Mouse (Mus musculus): Measurements from ENCODE around the gene Apol6. TPM values are rescaled to one million over a fixed set of nuclear protein-coding genes. Genes with fewer than 3 reads are reported as not detected.

The Apol6 gene
- total RNA-seq, 2 experiments from 2014 or later: 47.8 to 57.9 TPM

DNA sequence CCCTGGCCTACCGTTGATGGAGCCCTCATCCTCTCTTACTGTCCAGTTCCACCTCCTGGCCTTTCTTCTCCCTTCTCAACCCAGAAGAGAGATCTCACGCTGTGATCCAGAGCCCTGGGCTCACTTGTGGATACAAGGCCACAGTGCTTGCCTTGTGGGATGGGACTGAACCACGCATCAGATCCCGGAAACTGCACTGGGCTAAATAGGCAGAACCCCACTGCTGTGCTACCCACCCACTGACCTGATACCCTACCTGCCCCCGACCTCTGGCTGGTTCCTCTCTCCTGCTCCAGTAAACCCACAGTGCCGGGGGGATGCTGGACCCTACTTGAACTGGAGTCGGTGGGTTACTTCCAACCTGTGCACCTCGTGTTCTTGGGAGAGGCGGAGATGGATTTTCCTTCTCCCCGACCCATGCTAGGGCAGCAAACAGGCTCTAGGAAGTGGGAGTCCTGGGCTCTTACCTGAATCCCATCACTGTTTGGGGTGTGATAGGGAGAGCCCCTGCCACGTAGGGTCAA, 26.3 kb downstream of the Apol6 start:
- no peak for DNase-seq

DNA sequence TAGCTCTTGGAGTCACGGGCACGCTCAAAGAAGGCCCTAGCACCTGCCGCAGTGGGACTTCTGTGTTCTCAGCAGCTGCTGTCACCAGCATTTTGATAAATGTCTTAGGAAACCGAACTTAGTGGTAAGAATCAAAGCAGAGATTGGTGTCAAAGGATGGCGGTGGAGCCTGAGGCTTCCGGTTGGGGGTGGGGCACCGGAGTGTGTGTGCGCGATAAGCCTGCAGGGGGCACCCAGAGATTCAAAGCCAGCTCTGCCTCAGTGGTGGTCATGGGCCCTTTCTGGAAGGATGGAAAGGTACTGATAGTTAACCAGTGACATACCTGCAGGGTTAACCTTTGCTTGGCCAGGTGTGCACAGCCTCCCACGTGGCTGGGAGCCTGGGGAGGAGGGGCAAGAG, 27.0 kb downstream of the Apol6 start:
- no peak for DNase-seq

DNA sequence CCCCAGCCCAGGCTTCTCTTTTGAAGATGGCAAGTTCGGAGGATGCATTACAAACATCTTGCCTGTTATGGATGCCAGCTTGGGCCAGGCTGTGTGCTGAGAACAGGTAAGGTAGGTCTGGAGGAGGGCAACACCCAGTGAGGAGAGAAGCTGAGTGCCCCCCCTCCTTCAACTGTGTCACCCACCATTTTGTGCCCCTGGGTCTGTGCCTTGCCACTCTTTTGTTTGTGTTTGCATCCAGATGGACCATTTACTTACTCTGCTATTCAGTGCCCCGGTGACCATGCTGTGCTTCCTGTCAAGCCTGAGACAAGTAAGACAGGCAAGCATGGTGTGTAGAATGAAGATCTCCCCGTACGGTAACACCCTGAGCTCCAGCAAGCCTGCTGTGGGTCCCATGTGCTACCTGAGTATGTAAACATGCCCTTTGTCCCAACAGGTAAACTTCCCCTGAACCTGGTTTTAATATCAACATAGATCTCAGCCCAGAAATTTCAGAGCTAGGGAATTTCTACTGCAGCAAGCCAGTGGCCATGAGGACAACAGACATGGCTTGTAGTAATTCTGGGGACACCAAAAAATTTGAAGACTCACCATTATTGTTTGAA, 28.1 kb downstream of the Apol6 start:
- no peak for DNase-seq

DNA sequence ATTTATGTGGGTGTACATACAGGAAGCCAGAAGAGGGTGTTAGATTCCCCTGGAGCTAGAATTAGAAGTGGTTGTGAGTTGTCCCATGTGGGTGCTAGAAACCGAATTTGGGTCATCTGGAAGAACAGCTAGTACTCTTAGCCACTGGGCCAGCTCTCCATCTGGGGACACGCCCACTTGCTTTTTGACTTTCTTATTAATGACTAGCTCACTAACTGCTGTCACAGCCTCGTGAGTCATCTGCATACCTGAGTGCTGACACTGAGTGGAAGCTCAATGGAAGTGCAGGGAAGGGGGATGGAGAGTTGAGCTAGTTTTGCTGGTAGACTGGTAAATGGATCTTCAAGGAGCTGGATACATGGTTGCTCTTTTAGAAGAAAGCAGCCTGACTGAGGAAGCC, 32.0 kb downstream of the Apol6 start:
- DNase-seq: peak; percentile 60

DNA sequence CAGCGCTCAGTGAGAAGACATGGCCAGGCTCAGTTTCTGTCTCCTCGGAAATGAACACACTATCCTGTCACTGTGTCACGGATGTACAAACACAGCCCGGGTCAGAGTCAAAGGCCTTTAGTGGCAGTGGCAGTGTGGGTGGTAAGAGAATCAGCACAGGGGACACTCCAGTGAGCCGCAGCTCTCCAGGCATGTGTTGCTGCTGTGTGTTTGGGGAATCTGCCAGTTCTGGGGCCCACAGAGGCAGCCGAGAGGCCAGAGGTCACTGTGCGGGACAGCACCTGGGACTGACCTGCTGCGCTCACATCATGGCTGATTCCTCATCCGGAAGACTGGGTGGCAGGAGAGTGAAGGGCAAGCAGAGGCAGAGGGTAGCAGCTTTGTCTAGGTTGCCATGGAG, 33.4 kb downstream of the Apol6 start:
- DNase-seq: no peak

DNA sequence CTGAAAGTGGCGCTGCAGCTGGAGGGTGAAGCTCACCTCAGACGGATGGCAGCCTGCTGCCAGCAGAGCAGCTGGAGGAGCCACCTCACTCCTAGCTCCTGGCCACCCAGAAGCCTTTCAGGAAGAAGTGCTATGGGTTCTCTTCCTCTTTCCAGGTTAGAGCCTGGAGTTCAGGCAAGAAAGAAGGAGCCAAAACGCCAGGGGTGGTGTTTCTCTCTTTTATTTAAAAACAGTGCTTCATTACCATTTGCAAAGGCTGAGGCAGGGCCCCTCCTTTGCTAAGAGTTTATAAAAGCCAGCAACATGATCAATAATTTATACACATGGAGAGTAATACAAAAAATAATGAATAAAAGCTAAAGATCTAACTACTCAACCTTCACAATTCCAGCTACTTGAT, 34.3 kb downstream of the Apol6 start:
- no peak for DNase-seq

DNA sequence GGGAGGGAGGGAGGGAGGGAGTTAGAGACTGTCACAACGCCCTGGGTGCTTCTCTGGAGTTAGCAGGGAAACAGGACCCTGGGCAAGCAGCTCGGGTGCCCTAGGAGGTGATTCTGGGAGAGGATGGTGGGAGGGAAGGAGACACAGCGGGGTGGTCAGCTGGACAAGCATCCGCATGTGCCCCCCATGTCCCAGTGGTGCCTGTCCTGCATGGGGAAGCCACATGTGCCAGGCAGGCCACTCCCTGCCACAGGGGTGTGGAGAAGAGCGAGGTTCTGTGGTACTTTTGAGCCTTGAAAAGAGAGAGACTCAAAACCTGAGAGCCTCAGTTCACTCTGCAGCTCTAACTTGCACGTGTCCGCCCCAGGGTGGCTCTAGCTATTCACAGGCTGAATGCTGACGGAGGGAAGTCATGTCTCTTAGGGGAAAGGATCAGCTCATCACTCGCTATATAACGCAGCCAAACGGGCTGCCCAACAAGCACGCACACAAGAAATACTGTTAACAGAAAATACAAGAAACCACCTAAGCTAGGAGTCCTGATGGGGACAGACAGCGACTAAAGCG, 34.8 kb downstream of the Apol6 start:
- DNase-seq: no peak

DNA sequence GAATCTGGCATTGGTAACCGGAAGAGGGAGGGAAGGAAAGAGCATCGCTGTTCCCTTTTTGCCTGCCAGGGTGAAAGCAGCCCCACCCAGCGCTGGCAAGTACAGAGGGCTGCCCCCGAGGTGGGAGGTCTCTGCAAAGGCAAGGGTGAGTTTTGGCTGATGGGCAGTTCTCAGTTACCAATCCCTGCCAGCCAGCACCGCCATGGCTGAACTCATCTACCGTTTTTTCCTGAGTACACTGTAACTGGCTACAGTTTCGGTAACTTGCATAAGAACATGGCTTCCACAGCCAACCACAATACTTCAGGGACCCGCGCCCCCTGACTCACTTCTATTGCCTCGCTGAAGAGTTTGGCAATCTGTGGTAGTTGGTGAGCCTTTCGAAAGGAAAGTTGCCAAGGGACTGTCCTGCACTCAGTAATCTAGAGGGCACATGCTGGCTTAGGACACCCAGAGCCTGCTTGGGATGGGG, 35.4 kb downstream of the Apol6 start:
- peak; percentile 70 for DNase-seq

DNA sequence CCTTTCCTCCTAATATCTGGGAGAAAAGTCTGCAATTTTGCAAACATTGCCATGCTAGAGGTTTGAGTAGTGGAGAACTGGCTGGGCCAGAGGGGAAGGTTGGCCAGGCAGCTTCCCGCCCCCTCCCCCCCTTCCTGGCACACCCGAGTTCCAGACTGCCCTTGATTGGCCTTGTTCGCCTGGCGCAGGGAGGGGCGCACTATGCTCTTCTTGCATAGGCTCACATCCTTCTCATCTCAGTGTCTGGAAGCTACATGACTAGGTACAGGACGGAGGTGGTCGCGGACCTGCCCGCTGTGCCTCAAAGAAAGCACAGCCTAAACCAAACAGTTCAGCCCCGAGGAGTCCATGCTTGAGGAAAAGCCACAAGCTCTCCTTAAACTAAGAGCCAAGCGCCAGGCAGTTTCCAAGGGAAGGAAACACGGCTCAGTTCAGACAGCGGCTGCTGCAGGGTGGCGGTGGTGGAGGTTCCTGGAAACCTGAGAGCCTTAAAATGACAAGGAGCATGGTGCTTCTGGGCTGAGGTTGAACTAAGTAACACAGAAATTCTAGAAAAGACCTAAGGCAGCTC, 36.2 kb downstream of the Apol6 start:
- no peak for DNase-seq

DNA sequence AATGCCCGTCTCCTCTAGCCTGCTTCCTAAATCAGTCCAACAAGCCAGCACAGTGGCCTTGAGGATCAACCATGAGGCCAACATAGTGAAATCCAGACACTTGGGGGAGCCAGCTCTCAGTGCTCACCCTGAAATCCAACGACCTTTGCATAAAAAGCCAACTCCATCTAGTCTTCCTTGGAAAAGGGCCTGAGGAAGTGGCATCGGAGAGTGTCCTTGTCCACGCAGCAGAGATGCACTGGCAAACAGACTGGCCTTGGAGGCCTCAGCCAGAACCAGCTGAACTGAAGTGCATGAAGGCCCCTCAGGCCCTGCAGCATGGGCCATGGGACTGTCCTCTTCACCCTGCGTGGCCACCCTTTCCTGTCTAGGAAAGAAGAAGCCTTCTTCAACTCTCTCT, 36.9 kb downstream of the Apol6 start:
- peak; percentile 30 for DNase-seq

DNA sequence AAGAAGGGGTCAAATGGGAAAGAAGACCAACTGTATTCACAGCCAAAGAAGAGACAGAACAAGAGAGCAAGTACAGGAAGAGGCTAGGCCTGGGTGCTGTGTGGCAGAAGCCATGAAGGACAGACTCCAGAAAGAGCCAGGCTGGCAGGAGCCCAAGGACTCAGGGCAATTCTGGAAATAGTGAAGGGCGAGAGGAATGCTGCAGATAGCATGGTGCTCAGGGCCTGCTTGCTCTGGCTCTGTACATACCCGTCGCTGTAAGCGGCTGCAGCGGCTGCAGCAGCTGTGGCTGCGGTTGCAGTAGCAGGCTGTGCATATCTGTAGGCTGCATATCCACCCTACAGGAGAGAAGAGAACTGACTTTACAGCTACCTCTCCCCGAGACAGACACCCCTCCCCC, 41.3 kb downstream of the Apol6 start:
- no peak for DNase-seq

DNA sequence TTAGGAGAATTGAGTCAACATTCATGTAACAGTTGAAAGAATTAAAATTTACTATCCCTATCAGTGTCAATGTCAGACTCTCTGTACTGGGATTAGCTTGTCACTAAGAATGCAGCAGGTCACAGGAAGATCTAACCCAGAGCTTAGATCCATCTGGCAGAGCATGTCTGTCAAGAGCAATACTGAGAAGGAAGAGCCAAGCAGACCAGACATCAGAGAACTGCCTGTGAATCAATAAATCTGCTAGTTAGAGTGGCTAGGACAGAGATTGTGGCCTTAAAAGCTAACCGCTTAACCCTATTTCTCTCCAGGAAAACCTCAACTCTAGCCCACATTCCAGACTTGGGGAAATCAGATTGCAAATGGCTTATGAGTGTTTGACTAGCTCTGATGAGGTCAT, 42.0 kb downstream of the Apol6 start:
- DNase-seq: no peak

DNA sequence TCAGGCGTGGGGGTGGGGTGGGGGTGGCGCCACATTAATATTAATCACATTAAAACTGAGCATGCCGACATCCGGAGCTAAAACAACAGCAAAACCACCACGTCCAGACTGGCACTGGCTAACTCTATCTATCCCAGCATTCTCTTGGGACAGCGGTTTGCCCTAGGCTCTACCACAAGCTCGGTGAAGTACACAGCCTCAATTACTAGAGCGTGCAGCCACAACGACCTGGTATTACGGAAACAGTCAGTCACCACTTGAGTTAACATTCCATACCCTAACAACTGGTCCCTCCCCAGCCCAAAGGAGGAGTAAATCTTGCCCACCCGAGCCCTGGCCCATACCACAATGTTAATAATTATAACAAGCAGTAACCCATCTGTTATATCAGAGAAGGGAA, 44.7 kb downstream of the Apol6 start:
- DNase-seq: no peak

DNA sequence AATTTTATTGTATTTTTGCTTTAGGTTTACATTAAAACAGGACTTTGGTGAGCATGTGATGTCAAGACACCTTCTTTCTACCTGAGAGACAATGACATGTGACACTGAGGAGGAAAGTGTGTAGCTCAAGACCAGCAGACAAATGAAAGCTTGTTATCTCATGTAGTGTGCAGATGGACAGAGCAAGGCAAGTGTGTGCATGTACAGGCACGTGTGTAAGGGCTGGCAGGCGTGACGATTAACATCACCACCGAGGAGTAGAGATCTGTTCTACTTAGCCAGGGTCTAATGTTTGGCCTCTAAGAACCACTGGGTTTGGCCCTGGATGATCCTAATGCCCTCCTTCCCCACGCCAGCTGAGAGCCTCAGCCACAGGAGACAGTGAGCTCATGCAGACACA, 46.0 kb downstream of the Apol6 start:
- no peak for DNase-seq

DNA sequence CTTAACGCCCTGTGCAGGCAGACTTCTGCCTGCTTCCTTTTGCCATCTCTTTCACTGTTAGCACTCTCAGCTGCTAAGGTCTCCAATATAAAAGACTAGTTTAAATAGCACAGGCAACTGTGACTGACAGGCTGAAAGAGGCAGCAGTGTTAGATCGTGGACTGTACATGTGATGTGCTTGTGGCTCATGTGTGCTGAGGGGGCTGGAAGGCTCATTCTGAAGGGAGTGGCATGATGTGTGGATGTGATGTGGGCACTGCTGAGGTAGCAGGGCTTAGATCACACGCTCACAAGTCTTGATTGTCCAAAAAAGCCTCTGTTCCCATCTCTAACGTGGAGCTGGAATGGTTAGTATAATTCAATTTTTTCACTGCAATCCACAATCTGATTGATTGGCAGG, 46.9 kb downstream of the Apol6 start:
- DNase-seq: no peak

DNA sequence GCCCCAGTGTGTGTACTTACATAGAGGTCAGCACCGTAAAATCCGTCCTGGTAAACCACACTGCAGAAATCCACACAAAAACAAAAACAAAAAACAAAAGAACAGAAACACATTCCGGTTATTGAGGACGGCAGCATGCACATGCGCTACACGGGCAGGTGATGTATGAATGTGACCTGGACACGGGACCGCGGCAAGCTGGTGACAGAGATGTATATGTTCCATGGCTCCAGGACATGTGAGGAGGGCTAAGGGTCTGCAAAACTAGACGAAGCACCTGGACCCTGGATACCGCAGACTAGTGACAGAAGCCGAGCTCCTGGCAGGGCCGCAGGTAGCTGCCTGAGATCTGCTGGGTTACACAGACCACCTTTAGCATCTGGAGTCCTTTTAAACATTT, 49.9 kb downstream of the Apol6 start:
- DNase-seq: no peak

DNA sequence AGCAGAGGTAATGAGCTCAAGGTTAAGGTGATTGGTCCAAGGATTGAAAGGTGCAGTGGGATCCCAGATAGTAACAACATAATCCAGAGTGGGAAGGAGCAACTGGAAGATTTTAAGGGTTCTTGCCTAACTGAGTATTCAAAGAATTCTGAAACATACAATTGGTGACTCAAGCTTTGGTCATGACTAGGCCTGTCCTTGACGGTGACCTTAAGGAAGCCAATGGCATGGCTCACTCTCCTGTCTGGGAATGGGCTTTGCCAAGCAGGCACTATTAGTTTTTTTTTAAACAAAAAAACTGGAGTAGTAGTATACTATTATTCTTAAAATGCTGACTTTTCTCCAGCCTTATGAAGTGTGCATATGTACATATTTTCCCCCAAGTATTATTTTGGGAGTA, 50.7 kb downstream of the Apol6 start:
- DNase-seq: no peak

DNA sequence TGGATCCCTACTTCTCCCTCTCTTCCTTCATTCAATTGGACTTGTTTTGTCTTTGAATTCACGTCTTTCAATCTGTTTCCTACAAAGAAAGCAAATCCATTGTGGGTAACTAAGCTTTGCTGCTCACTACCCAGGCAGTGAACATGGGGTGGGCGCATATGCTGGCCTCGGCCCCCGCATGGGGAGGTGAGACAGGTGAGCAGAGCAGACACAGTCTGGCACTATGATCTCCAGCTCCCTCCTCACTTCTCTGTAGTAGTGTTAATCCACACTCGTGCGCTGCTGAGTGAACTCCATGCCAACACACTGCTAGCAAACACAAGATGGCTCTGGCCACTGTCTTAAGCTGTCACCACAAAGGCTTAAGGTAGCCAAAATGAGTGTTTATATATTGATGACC, 52.8 kb downstream of the Apol6 start:
- DNase-seq: no peak

DNA sequence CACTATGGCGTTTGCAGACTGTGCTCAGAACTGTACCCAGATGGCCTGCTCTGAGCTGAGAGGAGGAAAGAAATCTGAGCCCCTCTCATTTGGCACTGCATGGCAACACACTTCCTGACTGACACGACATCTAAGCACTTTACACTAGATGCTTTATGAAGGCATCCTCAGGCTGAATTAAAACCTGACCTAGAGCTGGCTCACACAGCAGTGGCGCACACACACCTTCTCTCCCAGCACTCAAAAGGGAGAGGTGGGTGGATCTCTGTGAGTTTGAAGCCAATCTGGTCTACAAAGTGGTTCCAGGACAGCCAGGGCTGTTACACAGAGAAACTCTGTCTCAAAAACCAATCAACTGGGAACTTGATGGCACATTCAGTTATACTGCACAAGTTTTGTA, 55.2 kb downstream of the Apol6 start:
- no peak for DNase-seq

DNA sequence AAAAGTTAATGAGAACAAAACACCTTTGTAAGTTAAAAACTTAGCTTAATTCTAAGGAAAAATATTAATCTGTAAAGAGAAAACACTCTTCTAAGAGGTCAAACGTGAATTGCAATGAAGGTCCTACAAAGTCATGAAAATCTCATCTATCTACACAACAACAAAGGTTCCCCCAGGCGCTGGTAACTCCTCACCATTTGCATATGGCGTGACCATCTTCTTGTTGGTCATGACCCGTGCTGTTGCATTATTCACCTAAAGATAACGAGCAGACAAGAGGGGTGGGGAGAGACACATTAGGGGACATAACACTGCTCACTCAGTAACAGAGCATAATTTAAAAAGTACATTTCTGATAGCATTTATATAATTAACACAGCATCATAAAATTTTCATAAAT, 58.2 kb downstream of the Apol6 start:
- DNase-seq: no peak

DNA sequence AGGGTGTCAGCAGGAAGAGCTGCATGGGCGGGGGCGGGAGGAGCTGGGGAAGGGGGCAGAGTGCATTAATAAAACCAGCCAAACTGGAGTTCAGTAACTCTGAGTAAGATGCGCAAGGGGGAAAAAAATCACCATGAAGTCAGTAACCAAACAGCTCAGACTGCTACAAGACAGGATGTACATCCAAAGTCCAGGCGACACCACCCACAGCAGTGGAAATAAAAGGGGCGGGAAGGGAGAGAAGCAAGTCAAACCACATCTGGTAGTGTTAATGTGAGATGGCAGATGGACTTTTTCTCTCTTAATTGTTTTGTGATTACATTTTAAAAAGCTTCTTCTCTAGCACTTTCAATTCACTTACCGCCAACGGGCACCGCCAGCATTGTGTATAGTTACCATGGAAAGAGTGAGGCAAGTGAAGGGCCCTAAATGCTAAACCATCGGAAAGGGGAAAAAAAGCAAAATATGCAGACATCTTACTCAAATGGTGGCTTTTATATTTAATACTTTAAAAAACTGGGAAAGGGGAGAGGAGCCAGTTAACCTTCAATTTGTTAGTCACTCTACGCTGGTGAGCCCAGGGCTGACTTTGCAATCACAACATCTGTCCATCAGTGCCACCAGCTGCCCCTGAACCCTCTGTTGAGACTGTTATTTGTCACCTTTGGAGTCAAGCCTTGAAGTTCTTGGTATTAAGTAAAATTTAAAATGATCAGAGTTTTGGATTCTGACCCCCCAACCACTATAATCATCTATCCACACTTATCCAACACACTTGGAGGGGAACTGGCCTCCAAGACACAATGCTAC, 60.0 kb downstream of the Apol6 start:
- DNase-seq: no peak

DNA sequence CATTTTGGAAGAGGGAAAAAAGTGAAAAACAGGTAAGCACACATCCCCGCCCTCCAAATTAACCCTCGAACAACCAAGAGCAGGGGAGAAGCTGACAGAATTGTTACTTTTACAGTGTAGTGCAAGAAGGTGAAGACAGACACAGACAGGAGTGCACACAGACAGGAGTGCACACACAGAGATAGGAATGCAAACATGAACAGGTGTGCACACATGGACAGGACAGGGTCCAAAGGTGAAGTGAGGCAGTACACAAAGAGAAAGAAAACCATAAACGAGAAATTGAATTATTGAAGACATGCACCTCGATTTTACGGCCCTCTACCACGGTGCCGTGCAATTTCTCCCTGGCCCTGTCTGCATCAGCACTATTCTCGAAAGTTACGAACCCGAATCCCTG, 60.7 kb downstream of the Apol6 start:
- no peak for DNase-seq
